Mouse (Mus musculus) R1 (cell line): ENCODE results near the gene 4930412O13Rik.
A peak's percentile ranks its signal among the peaks of the same experiment; 100 is the strongest.

ENCODE experiments used
- DNase-seq: peaks from one replicate; pipeline ENCODE4 v3.0.0-alpha.2; 2018; ENCODE audit warnings: low read depth, low spot score

4930412O13Rik gene

GRCm38 (mm10) chr2:9880271-9880670 is 781 bp upstream of the 4930412O13Rik start:
- DNase-seq: no peak

GRCm38 (mm10) chr2:9881611-9882023 is 565 bp downstream of the 4930412O13Rik start:
- peak; percentile 57 for DNase-seq

- DNase-seq: peak; percentile 53
These were observed 1.4 kb downstream of the 4930412O13Rik start for GRCm38 (mm10) chr2:9882371-9882925.

- peak; percentile 49 for DNase-seq
These were observed 2.1 kb downstream of the 4930412O13Rik start for GRCm38 (mm10) chr2:9882926-9883802.

- no peak for DNase-seq
These were observed 2.9 kb downstream of the 4930412O13Rik start for GRCm38 (mm10) chr2:9883803-9884532.

GRCm38 (mm10) chr2:9884533-9885216 is 3.6 kb downstream of the 4930412O13Rik start:
- DNase-seq: no peak

- DNase-seq: no peak
These were observed 4.2 kb downstream of the 4930412O13Rik start for GRCm38 (mm10) chr2:9885217-9885770.

GRCm38 (mm10) chr2:9886031-9886430 is 5.0 kb downstream of the 4930412O13Rik start:
- DNase-seq: no peak

GRCm38 (mm10) chr2:9886921-9887610 is 6.0 kb downstream of the 4930412O13Rik start:
- DNase-seq: no peak

GRCm38 (mm10) chr2:9887636-9888035 is 6.6 kb downstream of the 4930412O13Rik start:
- DNase-seq: no peak

GRCm38 (mm10) chr2:9888913-9889650 is 8.0 kb downstream of the 4930412O13Rik start, which contains the start of gene 9230102O04Rik:
Gene 9230102O04Rik, minus strand, starts transcription at chr2:9889540.
- DNase-seq: peak; percentile 79

- no peak for DNase-seq
These were observed 8.7 kb downstream of the 4930412O13Rik start, which contains the start of gene Gata3 for GRCm38 (mm10) chr2:9889651-9890183. Gene Gata3, minus strand, starts transcription at chr2:9890034.

- no peak for DNase-seq
These were observed 9.2 kb downstream of the 4930412O13Rik start for GRCm38 (mm10) chr2:9890251-9890650.

GRCm38 (mm10) chr2:9890906-9891305 is 9.9 kb downstream of the 4930412O13Rik start:
- no peak for DNase-seq

- DNase-seq: no peak
These were observed 11.5 kb downstream of the 4930412O13Rik start for GRCm38 (mm10) chr2:9892541-9892940.

- DNase-seq: no peak
These were observed 12.4 kb downstream of the 4930412O13Rik start for GRCm38 (mm10) chr2:9893272-9893953.

- no peak for DNase-seq
These were observed 14.0 kb downstream of the 4930412O13Rik start for GRCm38 (mm10) chr2:9894836-9895593.

GRCm38 (mm10) chr2:9896097-9896770 is 15.2 kb downstream of the 4930412O13Rik start:
- no peak for DNase-seq
